Mouse (Mus musculus) CD4-positive, CD25-positive, alpha-beta regulatory T cell, adult 9 weeks (primary cell): ENCODE measurements around the gene Dab1. TPM values are rescaled to one million over a fixed set of nuclear protein-coding genes. Genes with fewer than 3 reads are reported as not detected.

Experiments used
- polyA plus RNA-seq: library from polyadenylated mRNA; unstranded; fragments of 100-300 nt; shearing (Covaris generic); gene quantifications from one replicate; pipeline ENCODE4 v1.2.1, GENCODE M21; 2017

Dab1 gene
- not detected for polyA plus RNA-seq

DNA sequence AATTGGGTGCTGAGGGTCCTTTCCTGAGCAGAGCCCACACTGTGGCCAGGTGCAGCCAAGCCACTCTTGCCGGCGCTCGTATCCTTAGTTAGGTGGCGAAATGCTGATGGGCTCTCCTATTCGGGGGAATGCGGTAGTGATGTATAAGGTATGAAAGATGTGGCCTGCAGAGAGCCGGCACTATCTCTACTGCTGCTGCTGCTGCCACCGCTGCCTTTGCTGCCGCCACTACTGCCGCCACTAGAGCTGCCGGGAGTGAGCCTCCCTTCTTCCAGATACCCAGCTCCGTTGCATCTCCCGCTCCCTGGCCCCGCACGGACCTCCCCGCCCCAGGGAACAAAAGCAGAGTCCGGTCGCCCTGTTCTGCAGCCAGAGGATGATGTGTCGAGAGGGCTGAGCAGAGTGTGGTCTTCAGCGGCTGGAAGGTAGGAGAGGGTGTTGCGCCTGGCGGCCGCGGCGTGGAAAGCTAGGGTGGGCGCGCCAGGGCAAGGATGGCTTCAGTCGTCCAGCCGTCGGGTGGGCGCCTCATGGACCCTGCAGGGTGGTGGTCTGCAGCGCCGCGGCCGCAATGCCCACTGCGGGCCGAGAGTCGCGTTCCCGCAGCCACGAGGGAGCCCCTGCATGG, at the start of gene Dab1:
Gene Dab1 (plus strand): TSS at position 39 of the 625 bp plus-strand sequence.

DNA sequence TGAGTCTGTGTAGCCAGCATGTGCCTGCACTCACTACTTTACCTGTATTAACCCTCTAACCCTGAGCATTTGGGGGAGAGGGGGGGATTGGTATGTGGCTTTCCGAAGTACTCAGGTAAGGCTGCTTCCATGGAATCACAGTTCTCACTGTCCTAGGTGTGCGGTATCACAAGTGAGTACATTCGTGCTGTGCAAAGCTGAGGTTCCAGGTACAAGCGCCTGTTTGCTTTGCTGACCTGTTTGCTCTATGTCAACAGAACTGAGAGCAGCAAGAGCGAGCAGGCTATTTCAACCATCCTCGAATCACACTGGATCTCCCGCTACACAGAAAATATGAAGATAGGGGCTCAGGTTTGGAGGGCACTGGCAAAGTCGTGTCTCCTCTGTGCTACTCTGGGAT, 1146.9 kb downstream of the Dab1 start, which contains the start of gene C8b:
Gene C8b (plus strand): TSS at position 253 of the 400 bp plus-strand sequence.

